Mouse (Mus musculus): Measurements from ENCODE around the gene Stambpl1. TPM values are rescaled to one million over a fixed set of nuclear protein-coding genes. Genes with fewer than 3 reads are reported as not detected.
A peak's percentile ranks its signal among the peaks of the same experiment; 100 is the strongest.

The Stambpl1 gene
- total and polyA plus RNA-seq, 2 experiments from 2014 or later = 19.3 to 31.4 TPM

DNA sequence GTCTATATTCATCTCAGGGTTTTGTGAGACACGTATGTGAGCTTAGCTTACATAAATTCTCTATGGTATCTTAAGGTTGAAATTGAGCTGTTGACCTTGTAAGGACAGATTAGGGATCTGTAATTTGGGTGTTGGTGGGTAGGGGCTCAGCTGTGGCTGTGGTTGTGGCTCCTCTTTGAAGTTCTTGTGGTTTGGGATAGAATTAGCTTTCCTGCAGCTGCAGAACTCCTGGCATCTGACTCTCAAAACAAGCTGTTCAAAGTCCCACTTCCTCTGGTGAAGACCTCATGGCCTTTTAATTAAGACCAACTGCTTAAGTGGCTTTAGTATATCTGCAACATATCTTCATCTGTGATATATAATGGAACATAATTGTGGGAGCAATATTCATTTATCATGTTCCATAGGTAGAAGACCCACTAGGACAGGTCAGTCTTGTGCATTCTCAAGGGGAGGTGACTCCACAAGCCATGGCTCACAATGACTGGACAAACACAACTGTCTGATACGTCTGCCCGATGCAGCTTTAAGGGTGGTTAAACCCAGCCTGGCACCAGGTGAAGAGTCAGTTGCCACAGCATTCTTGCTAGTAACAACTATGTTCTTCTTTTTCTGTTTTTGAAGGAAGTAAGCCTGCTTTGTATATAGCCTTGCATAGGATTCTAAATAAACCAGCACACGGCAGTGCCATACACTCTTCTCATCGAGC is 27.4 kb downstream of the Stambpl1 start:
- Histone ChIP-seq H3K4me3 (ENCODE audit: low read depth, low read length) (no peak overlapping the region), H3K9me3 (ENCODE audit: low read length) (no peaks in the 10 kb centered on the region), H3K4me2 (ENCODE audit: low read depth, low read length, poor library complexity, severe bottlenecking) (no peak overlapping the region), H3K27ac (ENCODE audit: low read depth, low read length) (no peak overlapping the region), H3K4me1 (ENCODE audit: insufficient read depth, low read length) (peaks cover 5% of the 10 kb centered on the region; the same call in 1 of the 2 replicates), H3K36me3 (ENCODE audit: insufficient read depth, low read length) (no peaks in the 10 kb centered on the region), H3K9ac (replicated peaks; ENCODE audit: low read length, poor library complexity, severe bottlenecking) (no peak overlapping the region), H3K27me3 (ENCODE audit: insufficient read depth, low read length) (no peaks in the 10 kb centered on the region)
- DNase-seq (ENCODE audit: low spot score) = no peak
- 90% methylated on average over 5 of the region's 5 CpGs for WGBS
- no peak for TF ChIP-seq CTCF (IDR thresholded peaks at IDR 0.05)
- no peak for ATAC-seq (ENCODE audit: low FRiP score)

DNA sequence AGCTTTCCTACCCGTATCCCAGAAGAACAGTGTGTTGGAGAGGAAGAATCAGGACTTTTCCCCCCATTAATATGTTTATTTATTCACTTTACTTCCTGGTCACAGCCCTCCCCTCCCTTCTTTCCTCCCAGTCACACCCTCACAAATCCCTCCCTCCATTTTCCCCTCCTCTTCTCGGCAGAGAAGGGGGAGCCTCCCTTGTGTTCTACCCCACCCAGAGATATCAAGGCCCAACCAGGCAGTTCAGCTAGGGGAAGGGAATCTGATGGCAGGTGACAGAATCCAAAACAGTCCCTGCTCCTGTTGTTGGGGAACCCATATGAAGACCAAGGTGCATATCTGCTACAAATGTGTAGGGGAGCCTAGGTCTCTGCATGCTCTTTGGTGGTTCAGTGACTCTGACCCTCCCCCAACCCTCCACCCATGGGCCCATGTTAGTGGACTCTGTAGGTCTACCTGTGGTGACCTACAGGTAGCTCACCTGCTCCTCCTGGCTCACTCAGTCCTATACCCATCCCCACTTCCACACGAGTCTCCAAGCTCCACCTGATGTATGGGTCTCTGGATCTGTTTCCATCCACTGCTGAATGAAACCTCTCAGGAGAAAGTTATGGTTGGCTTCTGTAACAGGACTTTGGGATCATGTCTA is 28.8 kb downstream of the Stambpl1 start:
- Histone ChIP-seq H3K36me3 (ENCODE audit: insufficient read depth, low read length) (no peaks in the 10 kb centered on the region), H3K4me1 (ENCODE audit: insufficient read depth, low read length) (peaks cover 5% of the 10 kb centered on the region; the same call in 1 of the 2 replicates), H3K27ac (ENCODE audit: low read depth, low read length) (no peak overlapping the region), H3K27me3 (ENCODE audit: insufficient read depth, low read length) (no peaks in the 10 kb centered on the region), H3K4me3 (ENCODE audit: low read depth, low read length) (no peak overlapping the region), H3K9ac (replicated peaks; ENCODE audit: low read length, poor library complexity, severe bottlenecking) (no peak overlapping the region), H3K4me2 (ENCODE audit: low read depth, low read length, poor library complexity, severe bottlenecking) (no peak overlapping the region), H3K9me3 (ENCODE audit: low read length) (no peaks in the 10 kb centered on the region)
- no peak for TF ChIP-seq CTCF (IDR thresholded peaks at IDR 0.05)
- 76% methylated on average over 3 of the region's 3 CpGs for WGBS
- ATAC-seq (ENCODE audit: low FRiP score) = no peak
- DNase-seq (ENCODE audit: low spot score) = no peak

DNA sequence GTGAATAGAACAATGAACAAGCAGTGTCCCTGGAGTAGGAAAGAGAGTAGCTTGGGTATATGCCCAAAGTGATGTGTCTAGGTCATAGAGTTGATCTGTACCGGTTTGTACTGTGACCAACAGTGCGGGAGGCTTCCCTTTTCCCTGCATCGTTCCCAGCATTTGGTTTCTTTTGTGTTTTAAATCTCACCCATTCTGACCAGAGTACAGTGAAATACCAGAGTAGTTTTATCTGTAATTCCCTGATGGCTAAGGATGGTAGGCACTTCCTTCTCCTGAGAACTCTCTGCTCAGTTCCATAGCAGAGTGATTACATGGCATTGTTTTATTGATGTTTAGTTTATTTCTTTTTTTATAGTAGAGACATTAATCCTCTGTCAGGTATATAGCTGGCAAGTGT is 30.8 kb downstream of the Stambpl1 start:
- WGBS = 87% methylated on average over 3 of the region's 3 CpGs
- H3K4me2 ChIP-seq (ENCODE audit: low read depth, low read length, poor library complexity, severe bottlenecking) = no peak overlapping the region
- ATAC-seq (ENCODE audit: low FRiP score) (no peak), DNase-seq (ENCODE audit: low spot score) (no peak)
- H3K4me3 ChIP-seq (ENCODE audit: low read depth, low read length) = no peak overlapping the region
- no peak overlapping the region for H3K27ac ChIP-seq (ENCODE audit: low read depth, low read length)
- no peaks in the 10 kb centered on the region for H3K4me1 ChIP-seq (ENCODE audit: insufficient read depth, low read length)
- H3K36me3 ChIP-seq (ENCODE audit: insufficient read depth, low read length) = 0 out of 2 replicates have a peak, but pooled peaks cover 2% of the 10 kb centered on the region
- no peak overlapping the region for H3K9ac ChIP-seq (replicated peaks; ENCODE audit: low read length, poor library complexity, severe bottlenecking)
- H3K9me3 ChIP-seq (ENCODE audit: low read length) = no peaks in the 10 kb centered on the region
- no peak for TF ChIP-seq CTCF (IDR thresholded peaks at IDR 0.05)
- no peaks in the 10 kb centered on the region for H3K27me3 ChIP-seq (ENCODE audit: insufficient read depth, low read length)

DNA sequence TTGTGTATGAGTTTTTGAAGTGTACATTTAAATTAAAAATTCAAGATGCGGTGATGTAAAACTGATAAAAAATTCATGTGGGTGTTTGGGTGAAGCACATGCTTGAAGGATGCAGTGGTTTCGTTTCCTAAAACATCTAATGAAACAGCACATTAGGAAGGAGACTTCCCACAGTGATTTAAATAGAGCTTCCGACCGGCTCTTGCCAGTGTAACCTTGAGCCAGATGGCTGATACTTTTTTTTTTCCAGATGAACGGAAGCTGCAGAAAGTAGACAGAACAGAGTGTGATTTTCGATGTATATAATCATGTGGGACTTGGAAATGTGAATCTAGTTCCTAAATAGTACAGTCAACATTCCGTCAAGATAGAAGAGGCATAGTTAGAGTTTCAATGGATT is 39.6 kb downstream of the Stambpl1 start:
- H3K4me3 ChIP-seq (ENCODE audit: low read depth, low read length) = no peak overlapping the region

DNA sequence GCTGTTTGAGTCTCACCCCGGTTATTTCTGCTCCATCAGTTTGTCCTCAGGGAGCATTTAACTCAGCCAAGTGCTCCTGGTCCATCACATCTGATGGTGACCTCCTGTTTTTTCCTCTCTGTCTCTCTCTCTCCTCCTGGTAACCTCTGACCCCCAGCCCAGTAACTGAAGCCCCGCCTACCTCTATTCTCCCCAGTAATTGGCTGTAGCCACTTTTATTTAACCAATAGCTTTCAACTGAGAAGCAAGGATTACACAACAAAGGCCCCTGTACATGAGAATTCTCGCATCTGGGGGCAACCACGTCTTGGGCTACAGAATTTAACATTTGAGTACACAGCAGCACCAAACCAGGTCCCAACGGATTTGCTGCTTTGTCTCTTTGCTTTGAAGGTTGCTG is 40.3 kb downstream of the Stambpl1 start:
- Histone ChIP-seq H3K27ac (ENCODE audit: low read depth, low read length) (no peak overlapping the region), H3K9ac (replicated peaks; ENCODE audit: low read length, poor library complexity, severe bottlenecking) (no peak overlapping the region), H3K4me1 (ENCODE audit: insufficient read depth, low read length) (no peaks in the 10 kb centered on the region), H3K4me3 (ENCODE audit: low read depth, low read length) (no peak overlapping the region), H3K27me3 (ENCODE audit: insufficient read depth, low read length) (no peaks in the 10 kb centered on the region), H3K36me3 (ENCODE audit: insufficient read depth, low read length) (peaks cover 10% of the 10 kb centered on the region; the same call in 1 of the 2 replicates), H3K9me3 (ENCODE audit: low read length) (no peaks in the 10 kb centered on the region), H3K4me2 (ENCODE audit: low read depth, low read length, poor library complexity, severe bottlenecking) (no peak overlapping the region)
- no peak for DNase-seq (ENCODE audit: low spot score)
- WGBS = 51% methylated on average over 5 of the region's 5 CpGs
- no peak for ATAC-seq (ENCODE audit: low FRiP score)
- no peak for TF ChIP-seq CTCF (IDR thresholded peaks at IDR 0.05)

More for the DNA sequence above, 39.6 kb downstream of the Stambpl1 start:
- Histone ChIP-seq H3K4me1 (ENCODE audit: insufficient read depth, low read length) (no peaks in the 10 kb centered on the region), H3K9ac (replicated peaks; ENCODE audit: low read length, poor library complexity, severe bottlenecking) (no peak overlapping the region), H3K27me3 (ENCODE audit: insufficient read depth, low read length) (no peaks in the 10 kb centered on the region), H3K9me3 (ENCODE audit: low read length) (no peaks in the 10 kb centered on the region), H3K27ac (ENCODE audit: low read depth, low read length) (no peak overlapping the region), H3K36me3 (ENCODE audit: insufficient read depth, low read length) (peaks cover 12% of the 10 kb centered on the region; the same call in 1 of the 2 replicates), H3K4me2 (ENCODE audit: low read depth, low read length, poor library complexity, severe bottlenecking) (no peak overlapping the region)
- TF ChIP-seq CTCF (IDR thresholded peaks at IDR 0.05) = no peak
- DNase-seq (ENCODE audit: low spot score) (peak; percentile 10), ATAC-seq (ENCODE audit: low FRiP score) (no peak)
- 63% methylated on average over 7 of the region's 7 CpGs for WGBS

DNA sequence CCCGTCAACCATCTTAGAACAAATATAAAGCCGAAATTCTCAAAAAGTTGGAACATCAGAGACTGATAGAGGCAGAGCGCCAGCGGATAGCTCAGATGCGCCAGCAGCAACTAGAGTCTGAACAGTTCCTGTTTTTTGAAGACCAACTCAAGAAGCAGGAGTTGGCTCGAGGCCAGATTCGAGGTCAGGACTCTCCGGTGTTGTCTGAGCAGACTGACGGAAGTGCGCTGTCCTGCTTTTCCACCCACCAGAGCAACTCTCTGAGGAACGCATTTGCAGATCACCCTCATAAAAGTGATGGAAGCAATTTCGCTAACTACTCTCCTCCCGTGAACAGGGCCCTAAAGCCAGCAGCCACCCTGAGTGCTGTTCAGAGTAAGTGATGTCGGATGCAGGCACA is 41.9 kb downstream of the Stambpl1 start:
- no peak overlapping the region for H3K9ac ChIP-seq (replicated peaks; ENCODE audit: low read length, poor library complexity, severe bottlenecking)
- no peak overlapping the region for H3K4me3 ChIP-seq (ENCODE audit: low read depth, low read length)
- no peak overlapping the region for H3K4me2 ChIP-seq (ENCODE audit: low read depth, low read length, poor library complexity, severe bottlenecking)
- H3K27ac ChIP-seq (ENCODE audit: low read depth, low read length) = no peak overlapping the region
- no peaks in the 10 kb centered on the region for H3K27me3 ChIP-seq (ENCODE audit: insufficient read depth, low read length)
- ATAC-seq (ENCODE audit: low FRiP score) (no peak), DNase-seq (ENCODE audit: low spot score) (peak; percentile 36)
- H3K9me3 ChIP-seq (ENCODE audit: low read length) = no peaks in the 10 kb centered on the region
- no peaks in the 10 kb centered on the region for H3K4me1 ChIP-seq (ENCODE audit: insufficient read depth, low read length)
- no peak for TF ChIP-seq CTCF (IDR thresholded peaks at IDR 0.05)
- WGBS = 85% methylated on average over 14 of the region's 14 CpGs
- peaks cover 16% of the 10 kb centered on the region; the same call in 1 of the 2 replicates for H3K36me3 ChIP-seq (ENCODE audit: insufficient read depth, low read length)
